Mouse (Mus musculus): ENCODE measurements around the gene Cd4.

Cd4 gene

DNA sequence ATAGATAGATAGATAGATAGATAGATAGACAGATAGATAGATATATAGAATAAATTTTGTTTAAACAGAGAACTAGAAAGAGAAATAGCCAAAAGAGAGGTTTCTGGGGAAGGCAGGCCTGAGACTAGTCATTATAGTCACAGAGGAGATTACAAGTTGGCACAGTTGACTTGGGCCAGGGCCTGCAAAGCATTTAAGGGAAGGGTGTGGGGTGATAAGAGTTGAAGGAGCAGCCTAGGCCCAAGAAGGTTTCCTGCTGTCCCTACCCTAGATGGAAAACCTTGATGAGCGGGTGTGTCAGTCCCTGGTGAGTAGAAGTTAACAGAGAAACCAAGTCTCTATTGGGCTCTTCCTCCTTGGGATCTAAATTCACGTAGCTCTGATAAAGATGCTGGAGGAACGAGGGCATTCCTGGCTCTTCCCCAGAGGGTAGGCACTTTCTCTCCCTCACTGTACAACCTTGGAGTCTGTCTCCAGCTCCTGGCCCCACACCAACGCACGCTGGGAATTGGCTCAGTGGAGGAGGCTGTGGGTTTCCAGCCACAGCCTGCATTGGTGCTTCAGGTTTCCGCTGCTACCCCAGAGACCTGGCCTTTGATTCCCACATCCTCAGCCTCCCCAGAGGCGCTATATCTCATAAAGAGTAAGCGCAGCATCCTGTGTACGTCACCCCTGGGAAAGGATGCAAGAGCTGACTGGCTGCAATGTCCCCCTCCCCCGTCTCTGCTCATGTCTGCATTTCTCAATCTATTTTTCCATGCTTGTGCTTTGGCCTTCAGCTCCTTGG, 3.1 kb downstream of the Cd4 start:
- WGBS: 71% methylated on average over 10 of the region's 10 CpGs

GRCm38 (mm10) chr6:124883351-124883750, 4.7 kb downstream of the Cd4 start:
- WGBS: 88% methylated on average over 10 of the region's 10 CpGs

GRCm38 (mm10) chr6:124881821-124882220, 6.2 kb downstream of the Cd4 start:
- WGBS: 87% methylated on average over 9 of the region's 9 CpGs

DNA sequence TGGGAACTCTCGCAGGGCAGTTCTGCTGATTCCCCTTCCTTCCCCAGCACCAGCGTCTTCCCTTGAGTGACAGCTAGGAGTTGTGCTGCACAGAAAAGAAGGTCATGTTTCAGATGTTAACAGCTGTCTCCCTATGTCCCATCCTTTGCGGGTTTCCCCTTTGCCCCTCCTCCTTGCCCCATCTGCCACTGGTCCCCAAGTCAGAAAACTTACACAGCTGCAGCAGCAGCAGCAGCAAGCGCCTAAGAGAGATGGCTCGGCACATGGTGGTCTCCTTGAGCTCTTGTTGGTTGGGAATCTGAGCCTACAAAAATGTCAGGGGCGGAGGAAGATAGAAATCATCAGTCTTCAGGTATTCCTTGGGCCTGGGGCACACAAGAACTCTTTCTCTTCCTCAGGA, 8.6 kb downstream of the Cd4 start:
- 82% methylated on average over 6 of the region's 6 CpGs for WGBS

- 51% methylated on average over 3 of the region's 3 CpGs for WGBS
Measured at GRCm38 (mm10) chr6:124874348-124874747, 13.7 kb downstream of the Cd4 start.

DNA sequence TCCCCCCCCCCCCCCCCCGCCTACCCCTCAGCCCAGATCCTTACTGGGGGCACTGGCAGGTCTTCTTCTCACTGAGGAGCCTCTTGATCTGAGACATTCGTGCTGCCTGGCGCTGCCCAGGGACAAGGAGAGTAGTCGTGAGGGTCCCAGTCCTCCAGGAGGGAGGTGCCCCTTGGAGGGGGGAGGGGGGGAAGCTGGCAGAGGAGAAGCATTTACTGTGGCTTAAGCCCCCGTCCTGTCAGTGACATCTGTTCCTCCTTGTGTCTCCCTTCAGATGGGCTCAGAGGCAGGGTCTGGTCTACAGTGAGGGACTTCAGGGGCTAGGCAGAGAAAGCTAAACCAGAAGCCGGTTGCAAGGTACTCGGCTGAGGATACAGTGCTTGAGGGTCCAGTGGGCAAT, 21.5 kb downstream of the Cd4 start:
- 76% methylated on average over 7 of the region's 7 CpGs for WGBS

GRCm38 (mm10) chr6:124865766-124866362, 22.2 kb downstream of the Cd4 start:
- 78% methylated on average over 17 of the region's 18 CpGs for WGBS

DNA sequence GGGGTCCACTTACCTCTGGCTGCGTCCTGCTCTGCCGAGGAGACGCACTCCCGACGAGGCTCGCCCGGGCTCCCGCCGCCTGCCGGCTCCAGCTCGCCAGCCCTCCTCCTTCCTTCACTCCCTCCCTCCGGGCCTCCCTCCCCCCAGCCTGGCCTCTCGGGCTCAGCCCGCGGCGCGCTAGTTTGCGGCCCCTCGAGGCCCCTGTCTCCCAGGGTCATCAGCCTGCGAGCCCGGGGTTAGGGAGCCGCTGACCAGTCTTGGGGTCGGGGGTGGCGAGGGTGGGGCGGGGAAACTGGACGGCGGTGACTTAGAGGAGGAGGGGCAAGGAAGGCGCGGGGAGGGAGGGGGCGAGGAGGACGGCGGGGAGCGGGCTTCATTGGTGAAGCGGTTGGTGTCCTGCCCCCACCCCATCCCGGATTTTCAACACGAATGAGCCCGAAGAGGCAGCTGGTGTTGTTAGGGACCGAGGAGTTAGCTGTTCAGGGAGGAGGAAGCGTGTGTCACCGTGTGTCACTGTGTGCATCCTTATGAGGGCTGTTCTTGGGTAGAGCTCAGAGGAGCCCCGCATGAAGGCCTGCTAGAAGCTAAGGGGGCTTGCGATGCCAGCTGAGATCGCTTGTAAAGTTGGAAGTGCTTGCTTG, 24.2 kb downstream of the Cd4 start, which contains the start of gene Gpr162:
Gpr162 (minus strand) TSS at position 326 of the 641 bp plus-strand sequence.
- 2% methylated on average over 36 of the region's 43 CpGs for WGBS

GRCm38 (mm10) chr6:124863125-124863657, 24.8 kb downstream of the Cd4 start:
- WGBS: 1% methylated on average over 16 of the region's 16 CpGs

- 7% methylated on average over 8 of the region's 8 CpGs for WGBS
Measured at GRCm38 (mm10) chr6:124862406-124863124, 25.5 kb downstream of the Cd4 start.

DNA sequence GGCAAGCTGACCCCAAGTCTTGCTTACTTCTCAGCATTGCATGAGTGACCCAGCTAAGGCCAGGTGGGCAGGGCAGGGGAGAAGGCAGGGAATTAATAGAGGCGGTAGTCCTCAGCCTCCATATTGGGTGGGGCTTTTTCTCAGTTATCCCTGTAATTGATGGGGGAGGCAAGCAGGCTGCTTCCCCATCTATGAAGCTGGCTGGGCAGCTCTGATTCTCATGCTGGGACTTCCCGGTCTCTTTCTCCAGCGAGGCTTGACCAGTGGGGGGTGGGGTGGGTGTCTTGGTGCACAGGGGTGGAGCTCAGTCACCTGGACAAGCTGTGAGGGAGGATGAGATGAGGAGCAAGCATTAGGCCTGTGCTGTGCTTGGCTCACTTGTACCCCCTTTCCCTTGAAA, 26.2 kb downstream of the Cd4 start:
- 34% methylated on average over 3 of the region's 3 CpGs for WGBS

DNA sequence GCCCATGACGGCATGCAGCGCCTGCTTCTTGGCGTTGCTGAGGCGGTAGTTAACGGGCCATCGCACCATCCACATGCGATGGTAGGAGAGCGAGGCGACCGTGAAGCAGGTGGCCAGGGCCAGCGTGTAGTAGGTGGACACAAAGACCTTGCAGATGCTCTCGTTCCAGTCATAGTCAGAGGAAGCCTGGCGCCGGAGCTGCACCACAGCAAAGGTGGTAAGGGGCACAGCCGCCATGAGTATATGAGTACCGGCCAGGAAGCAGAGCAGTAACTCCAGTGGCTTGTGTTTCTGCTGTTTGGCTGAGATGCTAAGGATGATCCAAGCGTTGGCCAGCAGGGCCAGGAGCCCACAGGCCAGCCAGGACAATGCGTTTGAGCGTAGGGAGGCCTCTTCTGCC, 26.8 kb downstream of the Cd4 start:
- 48% methylated on average over 19 of the region's 19 CpGs for WGBS

GRCm38 (mm10) chr6:124860511-124860910, 27.5 kb downstream of the Cd4 start:
- 38% methylated on average over 9 of the region's 9 CpGs for WGBS

DNA sequence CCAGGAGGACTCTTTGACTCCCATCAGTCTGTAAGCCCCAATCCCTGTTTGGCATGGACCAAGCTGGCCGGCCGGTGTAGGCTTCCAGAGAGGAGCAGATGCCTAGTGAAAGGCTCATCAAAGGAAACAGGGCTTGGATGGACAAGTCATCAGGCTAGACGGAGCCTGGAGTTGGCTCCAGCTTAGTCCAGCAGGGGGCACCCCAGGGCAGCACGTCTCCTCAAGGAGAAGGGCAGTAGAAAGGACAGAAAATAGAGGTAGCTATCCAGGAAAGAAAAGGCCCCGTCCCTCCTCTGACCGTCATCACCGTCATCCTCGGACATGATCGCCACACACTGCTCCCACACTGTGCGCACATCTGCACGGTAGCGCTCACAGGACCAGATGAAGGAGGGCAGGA, 28.3 kb downstream of the Cd4 start:
- 5% methylated on average over 12 of the region's 12 CpGs for WGBS

DNA sequence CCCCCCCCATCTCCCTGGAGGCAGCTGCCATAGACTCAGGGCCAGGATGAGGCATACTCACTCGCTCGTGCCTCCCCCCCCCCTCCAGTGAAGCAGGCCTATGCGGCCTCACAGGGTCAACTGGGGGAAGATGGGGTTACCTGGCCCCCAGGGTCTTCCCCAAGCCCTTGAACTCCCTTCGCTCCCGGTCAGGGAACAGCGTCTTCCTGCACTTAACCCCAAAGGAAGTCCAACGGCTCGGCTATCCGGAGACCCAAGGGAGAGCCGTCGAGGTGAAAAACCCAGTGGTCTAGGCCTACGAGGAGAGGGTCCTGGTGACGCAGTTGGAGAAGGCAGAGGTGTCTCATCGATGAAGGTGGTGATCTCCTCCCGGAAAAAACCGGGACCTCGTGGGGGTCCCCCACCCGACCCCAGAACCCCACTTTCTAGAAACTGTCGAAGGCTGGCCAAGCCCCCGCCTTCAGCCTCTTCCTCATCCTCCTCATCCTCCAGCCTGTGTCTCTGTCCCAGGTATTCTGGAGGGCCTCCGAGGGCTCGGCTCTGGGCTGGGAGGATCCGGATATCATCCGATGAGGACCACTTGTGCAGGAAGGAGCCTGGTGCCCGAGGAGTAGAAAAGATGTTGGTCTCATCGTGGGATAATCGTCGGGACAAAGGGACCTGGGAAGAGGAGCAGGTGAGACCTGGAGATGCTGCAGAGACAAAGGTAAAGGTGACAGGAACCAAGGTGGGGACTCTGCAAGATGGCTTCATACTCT, 29.3 kb downstream of the Cd4 start:
- 67% methylated on average over 28 of the region's 28 CpGs for WGBS

- WGBS: 19% methylated on average over 26 of the region's 26 CpGs
Measured at GRCm38 (mm10) chr6:124857840-124858530, 30.0 kb downstream of the Cd4 start.

DNA sequence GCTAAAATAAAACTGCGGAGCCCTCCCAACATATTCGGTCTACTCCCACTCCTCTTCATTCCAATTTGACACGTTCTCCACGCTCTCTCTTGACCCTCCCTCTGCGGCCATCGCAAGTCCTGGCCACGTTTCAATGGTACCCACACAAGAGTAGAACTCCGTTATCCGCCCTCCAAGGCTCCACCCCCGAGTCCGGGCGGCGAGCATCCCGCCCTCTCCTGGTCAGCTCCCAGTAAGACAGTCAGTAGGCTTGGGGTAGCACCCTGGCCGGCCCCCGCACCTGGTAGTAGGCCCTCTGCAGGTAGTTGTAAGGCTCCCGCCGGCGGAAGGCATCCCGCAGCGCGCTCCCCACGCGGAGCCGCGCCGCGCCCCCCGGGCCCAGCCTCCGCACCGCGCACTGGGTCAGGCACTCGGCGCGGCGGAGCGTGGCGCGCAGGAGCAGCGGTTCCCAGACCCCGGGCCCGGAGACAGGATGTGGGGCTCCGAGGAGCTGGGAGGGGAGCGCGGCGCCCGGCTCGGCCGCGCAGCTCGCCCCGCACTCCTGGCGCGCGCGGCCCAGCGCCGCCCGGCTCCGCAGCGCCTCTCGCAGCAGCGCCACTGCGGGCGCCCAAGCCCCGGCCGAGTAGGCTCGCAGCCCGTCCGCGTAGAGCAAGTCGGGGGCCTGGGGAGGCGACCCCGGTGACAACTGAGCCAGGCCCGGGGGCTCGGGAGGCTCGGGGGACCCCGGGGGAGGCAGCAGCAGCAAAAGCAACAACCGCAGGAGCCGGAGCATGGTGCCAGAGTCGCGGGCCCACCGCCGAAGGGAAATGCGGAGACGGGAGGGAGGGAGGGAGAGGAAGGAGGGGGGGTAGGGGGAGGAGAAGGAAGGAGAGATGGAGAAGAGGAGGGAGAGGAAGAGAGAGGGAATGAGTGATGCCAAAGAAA, 30.8 kb downstream of the Cd4 start, which contains the start of gene P3h3:
P3h3 (minus strand) TSS at position 837 of the 924 bp plus-strand sequence.
- WGBS: under 1% methylated on average over 82 of the region's 86 CpGs

GRCm38 (mm10) chr6:124856321-124856720, 31.7 kb downstream of the Cd4 start:
- 19% methylated on average over 14 of the region's 14 CpGs for WGBS

- 83% methylated on average over 12 of the region's 12 CpGs for WGBS
Measured at GRCm38 (mm10) chr6:124854647-124855046, 33.4 kb downstream of the Cd4 start.

Measured in cerebral cortex, adult 2 months (tissue).